Mouse (Mus musculus): Measurements from ENCODE around the gene Ms4a4c. TPM values are rescaled to one million over a fixed set of nuclear protein-coding genes. Genes with fewer than 3 reads are reported as not detected.
"Not testable (repeated sequence)": the region's sequence is repeated elsewhere in the genome, so short reads cannot be mapped to it uniquely, and the experiment has no call there.

Ms4a4c gene
- total RNA-seq, 1 experiment from 2014 or later, result 7.3 TPM

GRCm38 (mm10) chr19:11443964-11444363 lies 39.4 kb downstream of the Ms4a4c start:
- ATAC-seq (replicated peaks; ENCODE audit: low read depth, poor library complexity, severe bottlenecking), result no peak

DNA sequence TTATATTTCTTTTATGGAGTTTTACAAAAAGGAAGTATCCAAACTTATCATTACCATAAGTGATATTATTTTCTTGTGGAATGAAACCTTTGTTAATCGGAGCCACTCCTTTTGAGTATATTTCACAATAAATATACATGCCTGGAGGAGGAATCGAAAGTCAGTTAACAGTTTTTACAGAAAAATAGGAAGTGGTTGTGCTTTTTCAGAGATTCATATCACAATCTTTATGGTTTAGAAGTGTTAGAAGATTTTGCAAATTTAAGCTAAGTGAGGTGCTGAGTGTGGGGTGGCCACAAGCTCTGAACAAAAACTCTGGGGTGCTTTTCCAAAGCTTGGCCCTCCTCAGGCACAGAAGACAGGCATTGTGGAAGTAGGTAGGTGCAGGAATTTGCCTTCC lies 42.7 kb downstream of the Ms4a4c start:
- peak; percentile 73 for ATAC-seq (replicated peaks; ENCODE audit: low read depth, poor library complexity, severe bottlenecking)

DNA sequence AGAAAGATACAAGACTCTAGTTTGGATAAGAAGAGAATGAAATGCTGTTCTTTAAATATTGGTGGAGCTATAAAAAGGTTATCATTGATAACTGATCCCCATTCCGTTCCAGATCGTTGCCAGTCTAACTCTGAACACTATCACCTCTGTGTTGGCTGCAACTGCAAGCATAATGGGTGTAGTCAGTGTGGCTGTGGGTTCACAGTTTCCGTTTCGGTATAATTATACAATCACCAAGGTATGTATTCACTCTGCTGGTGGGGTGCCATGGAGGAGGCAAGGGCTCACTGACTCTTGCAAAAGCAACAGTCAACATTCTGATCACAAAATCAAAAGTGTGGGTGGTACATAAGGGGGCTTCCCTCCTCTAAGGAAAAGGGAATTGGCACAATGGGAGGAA lies 54.5 kb downstream of the Ms4a4c start:
- ATAC-seq (replicated peaks; ENCODE audit: low read depth, poor library complexity, severe bottlenecking), result not testable (repeated sequence)

DNA sequence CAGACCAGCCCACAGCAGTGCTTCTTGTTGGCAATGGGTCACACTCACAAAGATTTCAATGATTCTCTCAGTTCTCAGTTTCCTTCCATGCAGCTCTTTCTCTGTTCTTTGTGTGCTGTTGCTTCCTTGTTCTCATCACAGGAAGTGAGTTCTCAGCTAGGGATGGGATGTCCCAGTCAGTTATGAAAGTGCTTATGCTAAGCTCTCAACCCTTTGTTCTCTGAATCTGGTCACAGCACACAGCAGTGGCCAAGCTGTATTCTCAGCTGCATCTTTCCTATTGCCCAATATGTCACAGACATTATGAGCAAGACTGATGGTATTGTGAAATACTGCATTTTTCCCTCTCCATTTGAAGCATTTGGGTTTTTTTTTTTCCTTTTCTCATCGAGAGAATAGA lies 60.2 kb downstream of the Ms4a4c start:
- ATAC-seq (replicated peaks; ENCODE audit: low read depth, poor library complexity, severe bottlenecking), result peak; percentile 91

- no peak for ATAC-seq (replicated peaks; ENCODE audit: low read depth, poor library complexity, severe bottlenecking)
Observed at GRCm38 (mm10) chr19:11466471-11466870, 61.9 kb downstream of the Ms4a4c start.

GRCm38 (mm10) chr19:11468361-11468760 lies 63.8 kb downstream of the Ms4a4c start:
- ATAC-seq (replicated peaks; ENCODE audit: low read depth, poor library complexity, severe bottlenecking), result not testable (repeated sequence)

DNA sequence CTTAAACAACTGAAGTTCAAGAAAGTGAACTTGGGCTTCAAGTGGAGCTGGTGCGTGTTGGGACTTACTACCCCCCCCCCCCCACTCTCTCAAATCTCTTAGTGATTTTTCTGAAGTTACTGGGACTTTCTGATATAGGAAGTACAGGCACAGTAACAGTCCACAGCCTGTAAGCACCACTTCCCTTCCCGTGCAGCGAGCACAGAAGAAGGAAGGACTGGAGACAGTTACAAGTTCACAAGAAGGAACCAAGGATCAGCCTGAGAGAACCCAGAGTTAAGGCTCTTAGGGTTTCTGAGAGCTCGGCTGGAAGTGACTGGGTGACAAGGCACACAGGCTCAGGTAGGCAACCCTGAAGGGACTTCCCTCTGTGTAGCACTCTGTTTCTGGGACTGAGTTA lies 64.6 kb downstream of the Ms4a4c start, which contains the start of gene Ms4a6c:
Gene Ms4a6c (plus strand): TSS at position 152 of the 400 bp plus-strand sequence.
- peak; percentile 59 for ATAC-seq (replicated peaks; ENCODE audit: low read depth, poor library complexity, severe bottlenecking)

Other genes with a start within 250 kb of the Ms4a4c start
- not detected in 2 replicates for gene 1700025F22Rik, start 239.4 kb upstream of the Ms4a4c start, total RNA-seq (2017)
- not detected in 2 replicates for gene Ms4a13, start 208.0 kb upstream of the Ms4a4c start, total RNA-seq (2017)
- not detected in 2 replicates for gene Ms4a12, start 172.3 kb upstream of the Ms4a4c start, total RNA-seq (2017)
- gene Ms4a1, start 138.5 kb upstream of the Ms4a4c start, total RNA-seq (2017), result not detected in 2 replicates
- gene Ms4a5, start 120.9 kb upstream of the Ms4a4c start, total RNA-seq (2017), result not detected in 2 replicates
- not detected in 2 replicates for gene Ms4a14, start 90.3 kb upstream of the Ms4a4c start, total RNA-seq (2017)
- gene Ms4a7, start 68.6 kb upstream of the Ms4a4c start, total RNA-seq (2017), result 0.09 TPM in 1 of 2 replicates, not detected in the other
- not detected in 2 replicates for gene Ms4a4a, start 29.2 kb upstream of the Ms4a4c start, total RNA-seq (2017)
- 3.1 and 10.3 TPM in 2 replicates for gene Ms4a4b, start 38.8 kb downstream of the Ms4a4c start, total RNA-seq (2017)
- 108 and 113 TPM in 2 replicates for gene Ms4a6c, start 64.6 kb downstream of the Ms4a4c start, total RNA-seq (2017)
- 1.7 and 2.1 TPM in 2 replicates for gene Gm8369, start 81.2 kb downstream of the Ms4a4c start, total RNA-seq (2017)
- gene Ms4a6b, start 111.7 kb downstream of the Ms4a4c start, total RNA-seq (2017), result 13.9 and 26.6 TPM in 2 replicates
- gene Ms4a4d, start 132.0 kb downstream of the Ms4a4c start, total RNA-seq (2017), result not detected in 2 replicates
- gene Ms4a6d, start 200.1 kb downstream of the Ms4a4c start, total RNA-seq (2017), result 0.82 TPM in 1 of 2 replicates, not detected in the other
- gene Ms4a2, start 218.9 kb downstream of the Ms4a4c start, total RNA-seq (2017), result 54.6 and 59.7 TPM in 2 replicates
- gene Ms4a3, start 236.1 kb downstream of the Ms4a4c start, total RNA-seq (2017), result 31.1 and 41.7 TPM in 2 replicates

Measured in common myeloid progenitor, adult 5-6 weeks (primary cell).